Mouse (Mus musculus) regulatory T cell (primary cell): ENCODE results near the gene Tcirg1.

Experiments used
- in situ Hi-C: fragments of 300-600 bp; cut with MboI, MseI; formaldehyde crosslinking; loops from one replicate; pipeline ENCODE4 v1.15.1; 2025; ENCODE audit warnings: high pct_unique_total_duplicates

Gene Tcirg1

GRCm38 (mm10) chr19:3906795-3907786 is at the start of gene Tcirg1:
Gene Tcirg1, minus strand, starts transcription at chr19:3907133.
- in situ Hi-C loops = no loop called here

GRCm38 (mm10) chr19:3955804-3956203 is 48.9 kb upstream of the Tcirg1 start:
- in situ Hi-C loops = no loop called here

GRCm38 (mm10) chr19:3955033-3955432 is 48.1 kb upstream of the Tcirg1 start:
- in situ Hi-C loops = no loop called here

GRCm38 (mm10) chr19:3952099-3952498 is 45.2 kb upstream of the Tcirg1 start:
- in situ Hi-C loops = no loop called here

GRCm38 (mm10) chr19:3951461-3951860 is 44.5 kb upstream of the Tcirg1 start:
- in situ Hi-C loops = no loop called here

- in situ Hi-C loops = no loop called here
Measured at GRCm38 (mm10) chr19:3950331-3950730, 43.4 kb upstream of the Tcirg1 start.

- in situ Hi-C loops = no loop called here
Measured at GRCm38 (mm10) chr19:3948546-3948945, 41.6 kb upstream of the Tcirg1 start.

GRCm38 (mm10) chr19:3947813-3948212 is 40.9 kb upstream of the Tcirg1 start:
- in situ Hi-C loops = no loop called here

GRCm38 (mm10) chr19:3946715-3947114 is 39.8 kb upstream of the Tcirg1 start:
- in situ Hi-C loops = no loop called here

GRCm38 (mm10) chr19:3945872-3946564 is 39.1 kb upstream of the Tcirg1 start:
- in situ Hi-C loops = no loop called here

GRCm38 (mm10) chr19:3942986-3943735 is 36.2 kb upstream of the Tcirg1 start:
- in situ Hi-C loops = no loop called here

GRCm38 (mm10) chr19:3942315-3942714 is 35.4 kb upstream of the Tcirg1 start:
- in situ Hi-C loops = no loop called here

- in situ Hi-C loops = no loop called here
Measured at GRCm38 (mm10) chr19:3935896-3936850, 29.2 kb upstream of the Tcirg1 start.

- in situ Hi-C loops = no loop called here
Measured at GRCm38 (mm10) chr19:3935032-3935895, 28.3 kb upstream of the Tcirg1 start, which contains the start of gene Unc93b1. Gene Unc93b1, plus strand, starts transcription at chr19:3935186.

- in situ Hi-C loops = no loop called here
Measured at GRCm38 (mm10) chr19:3931716-3932115, 24.8 kb upstream of the Tcirg1 start.

- in situ Hi-C loops = no loop called here
Measured at GRCm38 (mm10) chr19:3930262-3931057, 23.5 kb upstream of the Tcirg1 start.

- in situ Hi-C loops = no loop called here
Measured at GRCm38 (mm10) chr19:3929211-3929941, 22.4 kb upstream of the Tcirg1 start, which contains the start of gene Aldh3b1. Gene Aldh3b1, minus strand, starts transcription at chr19:3929808.

- in situ Hi-C loops = no loop called here
Measured at GRCm38 (mm10) chr19:3928779-3929178, 21.8 kb upstream of the Tcirg1 start.
